Comparison of ENCODE assay signal across 29 mouse cellular contexts in genomic region chr15:77027117-77027516, GRCm38 (mm10). TPM values are rescaled to one million over a fixed set of nuclear protein-coding genes. Genes with fewer than 3 reads are reported as not detected.
A peak's percentile ranks its signal among the peaks of the same experiment; 100 is the strongest.
DNase-seq lines count a peak whose midpoint lies in the region; ATAC-seq lines count a peak whose summit lies in the region.
"Had no signal": no experiment of that assay in that cellular context is flagged by ENCODE, and none has a peak within 500 bp of the region (broad histone marks: within the 10 kb centered on the region; RNA-seq: fewer than 3 reads in every experiment).

No protein-coding gene starts in this region.

- H3K9me3 ChIP-seq in embryonic facial prominence, embryonic 10.5 days = no peaks in the 10 kb centered on the region
- no peaks in the 10 kb centered on the region for H3K9me3 ChIP-seq in heart, embryonic 15.5 days (replicated peaks)
- H3K9me3 ChIP-seq: forebrain, embryonic 13.5 days; hindbrain, embryonic 10.5 days; hindbrain, embryonic 15.5 days; limb, embryonic 13.5 days; lung, embryonic 15.5 days; neural tube, embryonic 12.5 days had no signal

- H3K27ac ChIP-seq in embryonic facial prominence, embryonic 10.5 days (replicated peaks) = peak overlapping the region; percentile 60
- H3K27ac ChIP-seq in heart, embryonic 15.5 days = peak overlapping the region; percentile 81
- H3K27ac ChIP-seq: forebrain, embryonic 13.5 days; hindbrain, embryonic 15.5 days; layer of hippocampus, adult 2 months; left cerebral cortex, adult 2 months; limb, embryonic 13.5 days; lung, embryonic 15.5 days; neural tube, embryonic 12.5 days had no signal

- H3K4me3 ChIP-seq in embryonic facial prominence, embryonic 10.5 days = no peak overlapping the region
- H3K4me3 ChIP-seq in heart, embryonic 15.5 days = no peak overlapping the region
- H3K4me3 ChIP-seq: erythroblast, embryonic 14.5 days; forebrain, embryonic 13.5 days; hindbrain, embryonic 10.5 days; hindbrain, embryonic 15.5 days; layer of hippocampus, adult 2 months; left cerebral cortex, adult 2 months; limb, embryonic 13.5 days; lung, embryonic 15.5 days; myocyte; neural tube, embryonic 12.5 days had no signal

- ATAC-seq in heart, embryonic 15.5 days (replicated peaks; ENCODE audit: insufficient number of reproducible peaks, insufficient read depth, low FRiP score, low read depth) = no peak
- ATAC-seq in CD4-positive, CD25-positive, alpha-beta regulatory T cell, adult 4 months = no peak
- ATAC-seq: forebrain, embryonic 13.5 days; inflammation-experienced regulatory T-cells, adult 6 months had no signal

- H3K27me3 ChIP-seq in embryonic facial prominence, embryonic 10.5 days (replicated peaks; ENCODE audit: low read depth, poor library complexity, severe bottlenecking) = no peaks in the 10 kb centered on the region
- no peaks in the 10 kb centered on the region for H3K27me3 ChIP-seq in heart, embryonic 15.5 days
- H3K27me3 ChIP-seq: forebrain, embryonic 13.5 days; hindbrain, embryonic 15.5 days; limb, embryonic 13.5 days; lung, embryonic 15.5 days; neural tube, embryonic 12.5 days had no signal

- H3K36me3 ChIP-seq in embryonic facial prominence, embryonic 10.5 days (replicated peaks) = no peaks in the 10 kb centered on the region
- H3K36me3 ChIP-seq in heart, embryonic 15.5 days = no peaks in the 10 kb centered on the region
- H3K36me3 ChIP-seq: hindbrain, embryonic 10.5 days; hindbrain, embryonic 15.5 days; limb, embryonic 13.5 days; lung, embryonic 15.5 days; neural tube, embryonic 12.5 days had no signal

- H3K4me1 ChIP-seq in embryonic facial prominence, embryonic 10.5 days = peaks cover 40% of the 10 kb centered on the region
- peaks cover 54% of the 10 kb centered on the region for H3K4me1 ChIP-seq in heart, embryonic 15.5 days (replicated peaks)

- DNase-seq in adrenal gland, adult 2 months = peak; percentile 39
- no peak for DNase-seq in adrenal gland, postnatal 10 days
- DNase-seq in heart, adult 18-20 months = peak; percentile 38 to 48
- DNase-seq in heart, postnatal 4 days = no peak
- no peak for DNase-seq in embryonic facial prominence, embryonic 10.5 days (ENCODE audit: low spot score)
- DNase-seq in Muller cell, postnatal 12 days (ENCODE audit: inconsistent ontology term) = no peak
- DNase-seq: kidney, adult 18-20 months; kidney, postnatal 36 days; right cerebral cortex, adult 18-20 months; spleen, adult 18-20 months; thymus, postnatal 14 days had no signal

- WGBS in embryonic facial prominence, embryonic 10.5 days = 92% methylated on average over 3 of the region's 3 CpGs
- WGBS in heart, embryonic 15.5 days = 82% methylated on average over 3 of the region's 3 CpGs

- H3K9ac ChIP-seq in heart, embryonic 15.5 days = no peak overlapping the region
- H3K9ac ChIP-seq: forebrain, embryonic 13.5 days; hindbrain, embryonic 15.5 days; limb, embryonic 13.5 days; lung, embryonic 15.5 days; neural tube, embryonic 12.5 days had no signal

- H3K4me2 ChIP-seq in heart, embryonic 15.5 days = no peak overlapping the region
- H3K4me2 ChIP-seq: forebrain, embryonic 13.5 days; hindbrain, embryonic 15.5 days; limb, embryonic 13.5 days; liver, embryonic 11.5 days; lung, embryonic 15.5 days; midbrain, embryonic 11.5 days; neural tube, embryonic 12.5 days had no signal

RNA-seq across cellular contexts. Expression of gene Apol6, which starts 17.4 kb away (rescaled TPM):
- total RNA-seq in adrenal gland, adult 2 months (2021) = 10 to 100 TPM; 11.8 to 28.0 TPM
- polyA plus RNA-seq in adrenal gland, adult 2 months (2012; rRNA removed) = 17.5 and 21.1 TPM in 2 replicates
- 10 to 100 TPM; 14.9 to 18.5 TPM for total RNA-seq in adrenal gland, postnatal 10 days (2021)
- total RNA-seq in heart, adult 18-20 months (2021) = 1 to 10 TPM; 1.3 to 3.1 TPM
- total RNA-seq in heart, postnatal 4 days (2021) = under 1 TPM; 0.62 to 0.65 TPM
- 0.07 and 0.16 TPM in 2 replicates for polyA plus RNA-seq in embryonic facial prominence, embryonic 10.5 days (2016; fragmentation: Nextera tagmentation; extraction: Ambion mirVana)
- polyA plus RNA-seq in heart, embryonic 15.5 days (2015; fragmentation: Nextera tagmentation; extraction: Ambion mirVana) = 0.19 and 0.26 TPM in 2 replicates
- polyA plus RNA-seq in CD4-positive, CD25-positive, alpha-beta regulatory T cell, adult 4 months (2017; shearing (Covaris generic)) = not detected
- total RNA-seq: common myeloid progenitor, adult 5-6 weeks; layer of hippocampus, adult 2 months; megakaryocyte progenitor cell, adult 5-6 weeks had no signal
- polyA plus RNA-seq: forebrain, embryonic 13.5 days; hindbrain, embryonic 10.5 days; hindbrain, embryonic 15.5 days; kidney, embryonic 16.5 days; limb, embryonic 13.5 days; liver, embryonic 11.5 days; lung, embryonic 15.5 days; midbrain, embryonic 11.5 days; neural tube, embryonic 12.5 days had no signal

RNA-seq across cellular contexts. Expression of gene Mb, which starts 23.4 kb away (rescaled TPM):
- total RNA-seq in adrenal gland, adult 2 months (2021) = 1 to 10 TPM in 1 of 2 experiments, not detected in 1; 1.8 TPM
- polyA plus RNA-seq in adrenal gland, adult 2 months (2012; rRNA removed) = 0.46 TPM in 1 of 2 replicates, not detected in the other
- total RNA-seq in adrenal gland, postnatal 10 days (2021) = 100 to 1,000 TPM in 1 of 2 experiments, 10 to 100 TPM in 1; 34.3 to 233 TPM
- total RNA-seq in heart, adult 18-20 months (2021) = over 10,000 TPM; 19,183 to 21,770 TPM
- total RNA-seq in heart, postnatal 4 days (2021) = 1,000 to 10,000 TPM; 6,207 to 7,219 TPM
- 0.72 and 0.86 TPM in 2 replicates for polyA plus RNA-seq in embryonic facial prominence, embryonic 10.5 days (2016; fragmentation: Nextera tagmentation; extraction: Ambion mirVana)
- 776 and 844 TPM in 2 replicates for polyA plus RNA-seq in heart, embryonic 15.5 days (2015; fragmentation: Nextera tagmentation; extraction: Ambion mirVana)
- not detected for polyA plus RNA-seq in CD4-positive, CD25-positive, alpha-beta regulatory T cell, adult 4 months (2017; shearing (Covaris generic))
- total RNA-seq: common myeloid progenitor, adult 5-6 weeks; megakaryocyte progenitor cell, adult 5-6 weeks had no signal
- polyA plus RNA-seq: erythroblast, embryonic 14.5 days; forebrain, embryonic 13.5 days; inflammation-experienced regulatory T-cells, adult 6 months; midbrain, embryonic 11.5 days had no signal

Comparison
In these comparisons a context has a peak if more than half of its experiments do, and no peak if none do; other contexts are left out.
1. DNase-seq: peak in adrenal gland, adult 2 months (single experiment) and heart, adult 18-20 months (2 of 2); none in adrenal gland, postnatal 10 days (single experiment), heart, postnatal 4 days (single experiment), embryonic facial prominence, embryonic 10.5 days (single experiment) and Muller cell, postnatal 12 days (single experiment).
2. RNA of gene Mb, which starts 23.4 kb away (total RNA-seq): 19,183 to 21,770 TPM in heart, adult 18-20 months and 6,207 to 7,219 TPM in heart, postnatal 4 days; 34.3 to 233 TPM in adrenal gland, postnatal 10 days and 1.8 TPM in adrenal gland, adult 2 months; every median in the first group is over 10 times any median in the second.